Mouse (Mus musculus): Measurements from ENCODE around the gene Tnfrsf9. TPM values are rescaled to one million over a fixed set of nuclear protein-coding genes. Genes with fewer than 3 reads are reported as not detected.
A peak's percentile ranks its signal among the peaks of the same experiment; 100 is the strongest.

Tnfrsf9 gene
- total and polyA plus RNA-seq, 3 experiments: 0.45 TPM; not detected in 2

DNA sequence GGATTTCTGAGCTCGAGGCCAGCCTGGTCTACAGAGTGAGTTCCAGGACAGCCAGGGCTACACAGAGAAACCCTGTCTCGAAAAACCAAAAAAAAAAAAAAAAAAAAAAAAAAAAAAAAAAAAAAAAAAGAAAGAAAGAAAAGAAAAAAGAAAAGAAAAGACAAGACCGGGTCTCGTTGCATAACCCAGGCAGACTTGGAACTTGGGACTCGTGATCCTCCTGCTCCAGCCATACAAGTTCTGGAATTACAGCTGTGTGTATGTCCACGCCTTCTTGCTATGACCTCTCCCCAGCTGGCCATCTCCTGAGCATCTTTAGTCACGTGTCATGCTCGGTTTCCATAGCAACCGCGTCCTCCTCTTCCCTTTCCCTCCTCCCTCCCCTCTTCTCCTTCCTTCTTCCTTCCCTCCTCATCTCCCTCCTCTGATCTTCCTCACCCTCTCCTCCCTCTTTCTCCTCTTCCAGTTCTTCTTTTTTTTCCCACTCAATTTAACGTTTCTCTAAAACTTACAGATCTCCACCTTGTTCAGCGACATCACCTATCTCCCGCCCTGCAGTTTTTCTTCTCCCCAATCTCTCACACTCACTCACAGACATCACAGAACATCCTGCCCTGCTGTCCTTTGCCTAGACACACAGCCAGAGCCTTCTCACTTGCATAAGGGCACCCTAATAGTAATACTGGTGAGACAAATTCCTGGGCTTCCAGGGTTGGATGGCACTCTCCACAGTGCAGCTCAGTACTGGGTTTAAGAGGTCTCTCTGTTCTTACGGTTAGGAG, 12.8 kb downstream of the Tnfrsf9 start:
- no peak for DNase-seq

GRCm38 (mm10) chr4:150927789-150928188, 13.4 kb downstream of the Tnfrsf9 start:
- DNase-seq: no peak

DNA sequence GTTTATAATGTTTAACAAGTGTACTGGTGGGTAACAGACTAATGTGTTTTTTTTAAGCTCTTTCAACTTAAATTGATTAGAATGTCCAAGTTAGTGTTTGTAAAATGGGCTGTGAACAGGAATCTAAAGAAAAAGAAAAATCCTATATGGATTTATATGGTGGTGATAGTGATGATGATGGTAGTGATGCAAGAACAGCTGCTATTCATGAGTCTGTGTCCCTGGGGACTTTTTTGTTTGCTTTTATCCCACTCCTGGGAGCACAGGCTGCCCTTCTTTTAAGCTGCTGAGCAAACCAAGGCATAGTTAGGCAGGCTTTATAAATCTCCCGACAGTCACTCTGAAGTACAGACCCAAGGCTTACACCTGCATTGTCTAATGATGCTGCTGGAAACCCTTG, 19.1 kb downstream of the Tnfrsf9 start:
- no peak for DNase-seq

GRCm38 (mm10) chr4:150937293-150938062, 23.1 kb downstream of the Tnfrsf9 start:
- peak; percentile 38 for DNase-seq

- no peak for DNase-seq
Measured at GRCm38 (mm10) chr4:150938063-150938452, 23.7 kb downstream of the Tnfrsf9 start.

DNA sequence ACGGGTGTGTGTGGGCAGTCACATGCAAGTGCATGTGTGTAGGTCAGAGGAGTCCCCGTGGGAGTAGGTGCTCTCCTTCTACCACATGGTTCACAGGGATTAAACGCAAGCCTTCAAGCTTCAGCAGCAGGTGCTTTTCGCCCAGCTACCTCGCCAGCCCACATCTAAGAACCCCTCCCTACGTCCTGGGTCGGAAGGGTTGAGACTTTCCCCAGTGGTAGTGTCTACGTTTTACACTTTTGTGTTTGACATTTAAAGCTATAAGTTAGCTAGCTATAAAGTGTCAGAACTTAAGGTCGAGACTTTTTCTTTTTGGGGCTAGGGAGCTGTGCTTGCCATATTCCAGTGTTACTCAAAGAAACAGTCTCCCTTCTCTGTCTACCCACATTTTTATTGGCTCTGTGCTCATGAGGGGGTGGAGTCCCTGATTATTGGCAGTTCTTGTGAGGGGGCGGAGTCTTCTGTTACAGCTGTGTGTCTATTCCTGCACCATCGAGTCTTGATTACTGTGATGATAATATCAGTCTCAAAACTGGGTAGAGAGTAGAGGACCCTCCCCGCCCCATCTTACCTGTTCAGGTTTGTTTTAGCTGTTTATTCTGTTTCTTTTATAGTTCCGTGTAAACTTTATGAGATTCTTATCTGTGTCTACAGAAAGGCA, 25.8 kb downstream of the Tnfrsf9 start:
- DNase-seq: no peak

GRCm38 (mm10) chr4:150944707-150945106, 30.3 kb downstream of the Tnfrsf9 start:
- no peak for DNase-seq

- no peak for DNase-seq
Measured at GRCm38 (mm10) chr4:150950972-150951371, 36.6 kb downstream of the Tnfrsf9 start.

DNA sequence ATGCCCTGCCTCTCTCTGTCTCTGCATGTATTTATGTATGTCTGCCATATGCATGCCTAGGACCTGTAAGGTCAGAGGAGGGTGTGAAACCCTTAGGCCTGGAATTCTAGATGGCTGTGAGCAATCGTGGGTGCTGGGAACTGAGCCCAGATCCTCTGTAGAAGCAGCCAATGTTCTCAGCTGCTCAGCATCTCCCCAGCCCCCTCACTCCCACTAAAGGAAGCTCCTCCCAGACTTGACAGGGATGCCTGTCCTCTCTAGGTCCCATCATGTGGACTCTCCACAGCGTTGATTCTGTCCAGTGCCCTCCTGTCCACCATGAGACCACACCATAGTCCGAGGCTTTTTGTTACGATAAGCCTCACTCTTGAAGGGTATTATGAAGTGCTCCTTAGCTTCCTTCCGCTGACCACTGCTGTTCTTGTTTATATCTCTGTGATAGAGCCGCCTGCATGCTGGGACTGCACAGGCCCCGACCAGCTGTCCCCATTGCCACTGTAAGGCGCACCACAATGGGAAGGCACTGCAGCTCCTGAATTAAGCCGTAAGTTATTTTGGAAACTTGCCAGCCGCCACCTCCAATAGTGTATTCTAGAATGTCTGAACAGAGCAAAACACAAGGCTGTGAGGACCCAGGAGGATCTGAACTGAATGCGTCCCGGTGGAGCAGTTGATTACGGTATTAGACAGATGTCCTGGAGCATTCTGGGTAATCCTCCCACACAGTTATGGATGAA, 42.2 kb downstream of the Tnfrsf9 start:
- DNase-seq: no peak

- DNase-seq: no peak
Measured at GRCm38 (mm10) chr4:150957106-150957458, 42.7 kb downstream of the Tnfrsf9 start.

DNA sequence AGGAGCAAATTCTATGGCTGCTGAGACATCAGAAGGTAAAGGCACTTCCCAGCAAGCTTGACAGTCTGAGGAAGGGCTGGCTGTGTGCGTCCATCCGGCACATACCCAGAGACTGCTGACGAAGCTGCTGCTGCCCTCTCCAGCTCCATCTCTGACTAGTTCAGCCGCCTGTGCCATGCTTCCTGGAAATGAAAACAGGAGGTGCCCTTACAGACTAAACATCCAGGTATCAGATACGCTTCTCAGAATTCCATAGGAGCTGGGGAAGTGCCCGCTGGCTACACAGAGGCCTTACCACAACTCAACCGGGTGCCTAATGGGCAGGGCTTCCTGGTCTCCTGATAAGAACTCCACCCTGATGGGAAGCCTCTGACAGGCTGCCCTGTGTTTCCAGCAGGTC, 44.2 kb downstream of the Tnfrsf9 start:
- DNase-seq: no peak

- DNase-seq: peak; percentile 87
Measured at GRCm38 (mm10) chr4:150962231-150962630, 47.9 kb downstream of the Tnfrsf9 start.

- DNase-seq: no peak
Measured at GRCm38 (mm10) chr4:150963711-150964110, 49.3 kb downstream of the Tnfrsf9 start.

- peak; percentile 82 for DNase-seq
Measured at GRCm38 (mm10) chr4:150964635-150965554, 50.5 kb downstream of the Tnfrsf9 start.

DNA sequence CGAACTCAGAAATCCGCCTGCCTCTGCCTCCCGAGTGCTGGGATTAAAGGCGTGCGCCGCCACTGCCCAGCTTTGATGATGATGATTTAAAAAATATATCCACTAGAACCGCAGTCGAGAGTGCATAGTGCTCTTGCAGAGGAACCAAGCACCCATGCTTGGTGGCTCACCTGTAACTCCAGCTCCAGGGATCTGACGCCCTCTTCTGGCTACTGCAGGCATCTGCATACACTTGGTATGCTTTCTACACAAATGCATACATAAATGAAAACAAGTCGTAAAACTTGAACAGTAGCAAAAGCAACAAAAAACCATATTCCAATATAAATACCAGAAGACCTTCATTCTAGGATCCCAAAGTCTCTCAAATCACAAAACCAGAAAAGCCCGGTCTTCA, 51.2 kb downstream of the Tnfrsf9 start:
- no peak for DNase-seq

DNA sequence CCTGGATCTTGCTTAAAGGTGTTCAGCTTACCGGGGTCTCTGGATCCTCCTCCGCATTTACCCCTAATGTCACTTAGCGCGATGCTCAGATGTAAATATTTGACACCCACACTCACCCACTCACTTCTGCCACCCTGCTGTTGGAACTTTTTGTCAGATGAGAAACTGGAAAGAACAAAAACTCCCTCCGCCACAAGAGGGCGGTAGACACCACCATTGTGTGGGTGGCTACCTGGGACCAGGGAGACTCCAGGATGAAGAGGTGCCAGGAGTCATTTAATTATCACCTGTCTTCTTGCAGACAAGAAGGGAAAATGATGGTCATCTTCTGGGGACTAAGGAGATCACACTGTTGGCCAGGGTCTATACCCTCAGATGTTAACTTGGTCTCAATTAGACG, 52.2 kb downstream of the Tnfrsf9 start:
- peak; percentile 54 for DNase-seq

DNA sequence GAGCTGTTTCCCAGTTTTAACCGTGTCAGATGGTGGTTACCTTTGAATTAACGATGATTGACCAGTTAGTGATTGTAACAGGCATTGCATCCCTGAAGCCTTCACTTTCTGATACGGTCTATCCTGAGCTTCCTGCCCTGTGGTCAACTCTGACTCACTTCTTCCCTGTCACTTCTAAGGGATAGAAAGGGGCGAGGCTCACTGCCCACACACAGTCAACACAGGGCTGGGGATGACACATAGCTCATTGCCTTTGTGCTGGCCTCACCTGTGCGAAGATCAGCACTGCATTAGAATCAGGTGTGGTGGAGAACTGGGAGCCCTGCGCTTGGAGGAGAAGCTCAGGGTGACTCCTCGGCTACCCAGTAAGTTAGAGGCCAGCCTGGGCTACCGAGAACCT, 54.6 kb downstream of the Tnfrsf9 start:
- no peak for DNase-seq

DNA sequence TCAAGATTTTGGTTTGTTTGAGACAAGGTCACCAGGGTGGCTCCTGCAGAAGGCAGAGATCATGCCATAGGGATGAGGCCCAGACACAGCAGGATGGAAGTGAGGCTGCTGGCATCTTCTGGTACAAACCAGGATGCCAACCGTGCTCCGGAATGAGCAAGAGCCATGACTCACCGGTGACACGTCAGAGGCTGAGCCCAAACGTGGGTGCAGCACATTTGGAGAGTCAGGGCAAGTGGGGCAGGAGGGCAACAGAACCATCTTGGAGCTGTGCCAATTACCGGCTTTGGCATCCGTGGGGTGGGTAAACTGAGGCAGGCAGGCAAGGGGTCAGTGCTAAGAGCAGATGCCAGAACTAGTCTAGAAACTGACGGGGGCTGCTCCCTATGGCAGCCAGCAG, 58.9 kb downstream of the Tnfrsf9 start:
- peak; percentile 82 for DNase-seq

GRCm38 (mm10) chr4:150975145-150975544, 60.8 kb downstream of the Tnfrsf9 start:
- no peak for DNase-seq

- DNase-seq: no peak
Measured at GRCm38 (mm10) chr4:150978156-150978910, 64.0 kb downstream of the Tnfrsf9 start.

All from adrenal gland, adult 2 months (tissue).